Mouse (Mus musculus): ENCODE results near the gene Gm10073. TPM values are rescaled to one million over a fixed set of nuclear protein-coding genes. Genes with fewer than 3 reads are reported as not detected.

Gene Gm10073
- total RNA-seq, 2 experiments from 2014 or later, result 91.0 to 106 TPM

Other genes with a start within 250 kb of the Gm10073 start
- 1 to 10 TPM; 5.3 to 5.6 TPM for gene Smpd3, start 235.5 kb downstream of the Gm10073 start, total RNA-seq (2021)
- 1 to 10 TPM; 4.1 to 4.3 TPM for gene Zfp90, start 158.1 kb downstream of the Gm10073 start, total RNA-seq (2021)
- gene 6030452D12Rik, start 72.9 kb downstream of the Gm10073 start, total RNA-seq (2021), result not detected
- 1 to 10 TPM; 1.7 to 2.2 TPM for gene Cdh3, start 62.6 kb downstream of the Gm10073 start, total RNA-seq (2021)
- under 1 TPM; 0.39 to 0.96 TPM for gene Cdh1, start 29.9 kb upstream of the Gm10073 start, total RNA-seq (2021)
- gene Tango6, start 109.6 kb upstream of the Gm10073 start, total RNA-seq (2021), result 1 to 10 TPM; 8.8 to 9.5 TPM

All from heart, postnatal 14 days (tissue).